Mouse (Mus musculus) kidney, adult 2 months (tissue): Measurements from ENCODE around the gene Gm28778. TPM values are rescaled to one million over a fixed set of nuclear protein-coding genes. Genes with fewer than 3 reads are reported as not detected.
"Not testable (repeated sequence)": the region's sequence is repeated elsewhere in the genome, so short reads cannot be mapped to it uniquely, and the experiment has no call there.

Source experiments
- DNase-seq: peaks from one replicate; pipeline ENCODE4 v3.0.0; 2021
- H3K27ac ChIP-seq: fragments of 200-500 bp; 2 replicates; pipeline ENCODE4 v1.5.1; 2012; ENCODE audit warnings: low read depth, low read length, control low read depth, inconsistent platforms; ENCODE audit not compliant: insufficient read depth
- H3K27me3 ChIP-seq: fragments of 200-500 bp; replicated peaks from 2 replicates; pipeline ENCODE4 v1.6.1; 2012; ENCODE audit warnings: mild to moderate bottlenecking, moderate library complexity, low read length, inconsistent platforms; ENCODE audit not compliant: control insufficient read depth, insufficient read depth
- H3K36me3 ChIP-seq: fragments of 200-500 bp; 2 replicates; pipeline ENCODE4 v1.6.1; 2012; ENCODE audit warnings: mild to moderate bottlenecking, moderate library complexity, low read length, inconsistent platforms; ENCODE audit not compliant: control insufficient read depth, insufficient read depth
- H3K4me1 ChIP-seq: fragments of 200-500 bp; 2 replicates; pipeline ENCODE4 v1.6.1; 2011; ENCODE audit warnings: low read length; ENCODE audit not compliant: control insufficient read depth, insufficient read depth
- H3K4me3 ChIP-seq: fragments of 200-500 bp; 2 replicates; pipeline ENCODE4 v1.5.1; 2011; ENCODE audit warnings: mild to moderate bottlenecking, low read depth, low read length, control low read depth; ENCODE audit not compliant: insufficient read depth
- CTCF ChIP-seq: fragments of 200-500 bp; conservative IDR thresholded peaks from 2 replicates; pipeline ENCODE4 v1.5.1; 2011; ENCODE audit warnings: low read depth, mild to moderate bottlenecking, control low read depth, low read length, moderate library complexity, mixed read lengths; ENCODE audit not compliant: insufficient read depth, insufficient read length
- POLR2A ChIP-seq: fragments of 200-500 bp; IDR thresholded peaks from one replicate; pipeline ENCODE4 v1.6.1; 2011; ENCODE audit warnings: low read depth, low read length, control low read depth
- WGBS: fragments of 180-500 bp; shearing (Covaris S2); methylation state at CpG from one replicate; pipeline ENCODE4 v1.1.7; 2018; 5-methylcytosine and 5-hydroxymethylcytosine counted together
- polyA plus RNA-seq: library from polyadenylated mRNA; depleted of rRNA; stranded (reverse); fragments of >200 nt; gene quantifications from 2 replicates; pipeline ENCODE4 v1.2.3, GENCODE M21; 2012; rRNA removed

The Gm28778 gene
- polyA plus RNA-seq: 14.9 and 22.1 TPM in 2 replicates

DNA sequence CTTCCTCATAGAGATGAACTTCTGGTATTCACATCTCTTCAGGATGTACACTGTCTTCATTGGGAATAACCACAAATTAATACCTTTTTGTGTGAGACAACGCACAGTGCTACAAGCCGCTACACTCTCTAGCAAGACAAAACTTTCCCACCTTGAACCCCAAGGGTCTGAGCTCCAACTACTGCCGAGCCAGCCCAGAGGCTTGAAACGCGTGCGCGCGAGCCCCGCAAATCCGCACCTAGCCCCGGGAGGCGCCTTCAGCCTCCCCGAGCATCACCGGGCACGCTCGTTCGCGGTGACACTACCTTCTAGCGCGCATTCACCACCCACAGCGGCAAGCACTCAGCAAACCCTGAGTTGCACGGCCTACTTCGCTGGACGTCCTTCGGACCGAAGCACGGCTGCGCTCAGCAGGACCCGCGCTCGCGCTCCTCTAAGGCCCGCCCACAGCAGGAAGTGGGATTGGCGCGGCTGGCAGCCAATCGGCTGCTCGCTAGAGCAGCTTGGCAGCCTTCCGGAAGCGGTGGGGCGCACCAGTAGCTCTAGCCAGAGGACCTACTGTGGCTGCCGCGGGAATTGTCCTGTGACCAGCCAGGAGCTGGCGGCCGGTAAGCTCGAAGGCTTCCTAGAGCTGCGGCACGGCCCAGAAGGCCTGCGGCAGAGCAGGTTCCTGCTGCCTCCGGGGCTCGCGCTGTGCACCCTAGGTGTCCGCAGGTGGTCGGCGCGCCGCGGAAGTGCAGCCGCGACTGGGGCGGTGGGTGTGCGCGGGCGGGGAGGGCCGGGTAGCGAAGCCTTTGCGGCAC, at the start of gene Gm28778, which contains the start of the genes Pms1 and Ormdl1:
Gm28778 (plus strand) TSS at position 531 of the 803 bp plus-strand sequence.
Pms1 (minus strand) TSS at position 438 of the 803 bp plus-strand sequence.
Ormdl1 (plus strand) TSS at position 515 of the 803 bp plus-strand sequence.
- DNase-seq: peak; percentile 98
- under 1% methylated on average over 66 of the region's 66 CpGs for WGBS
- no peaks in the 10 kb centered on the region for H3K27me3 ChIP-seq
- peak within 1 kb of the TSS; percentile 77 for H3K4me3 ChIP-seq
- peaks cover 1% of the 10 kb centered on the region; the same call in 1 of the 2 replicates for H3K4me1 ChIP-seq
- H3K27ac ChIP-seq: peak within 1 kb of the TSS; percentile 49
- no peaks in the 10 kb centered on the region for H3K36me3 ChIP-seq
- TF ChIP-seq POLR2A: peak; percentile 80
- TF ChIP-seq CTCF: no peak

DNA sequence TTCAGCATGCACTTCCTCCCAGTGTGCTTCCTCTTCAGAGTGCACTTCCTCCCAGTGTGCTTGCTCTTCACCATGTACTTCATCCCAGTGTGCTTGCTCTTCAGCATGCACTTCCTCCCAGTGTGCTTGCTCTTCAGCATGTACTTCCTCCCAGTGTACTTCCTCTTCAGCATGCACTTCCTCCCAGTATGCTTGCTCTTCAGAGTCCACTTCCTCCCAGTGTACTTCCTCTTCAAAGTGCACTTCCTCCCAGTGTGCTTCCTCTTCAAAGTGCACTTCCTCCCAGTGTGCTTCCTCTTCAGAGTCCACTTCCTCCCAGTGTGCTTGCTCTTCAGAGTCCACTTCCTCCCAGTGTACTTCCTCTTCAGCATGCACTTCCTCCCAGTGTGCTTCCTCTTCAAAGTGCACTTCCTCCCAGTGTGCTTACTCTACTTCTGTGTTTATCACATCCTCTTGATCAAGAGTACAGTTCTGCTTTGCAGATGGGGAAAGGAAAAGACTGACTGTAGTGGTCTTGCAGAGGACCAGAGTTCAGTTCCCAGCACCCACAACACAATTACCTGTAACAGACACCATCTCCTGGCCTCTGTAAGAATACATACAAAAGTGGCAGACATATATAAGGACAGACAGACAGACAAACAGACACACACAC, 31.8 kb upstream of the Gm28778 start:
- DNase-seq, H3K27ac ChIP-seq, H3K27me3 ChIP-seq, H3K4me1 ChIP-seq, H3K36me3 ChIP-seq, H3K4me3 ChIP-seq: not testable (repeated sequence)

DNA sequence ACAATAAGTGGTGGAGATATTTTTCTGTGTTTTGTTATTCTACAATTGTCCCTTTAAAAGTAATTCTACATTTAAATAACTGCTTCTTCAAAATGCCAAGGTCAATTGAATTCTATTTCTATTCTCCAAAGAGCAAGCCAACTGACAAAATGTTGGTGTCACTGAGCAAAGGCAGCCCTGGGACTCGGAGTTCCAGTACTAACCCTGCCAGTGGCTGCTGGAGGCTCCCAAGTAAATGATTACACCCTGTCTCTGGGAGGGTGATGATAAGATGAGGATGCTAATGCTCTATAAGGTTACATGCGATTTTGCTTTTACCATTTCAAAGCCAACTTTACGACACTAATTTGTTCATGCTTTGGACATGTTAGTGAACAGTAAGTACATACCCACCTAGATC, 27.0 kb upstream of the Gm28778 start:
- 77% methylated on average over 3 of the region's 3 CpGs for WGBS
- Histone ChIP-seq H3K4me3 (no peak overlapping the region), H3K27ac (no peak overlapping the region), H3K4me1 (peaks cover 4% of the 10 kb centered on the region; the same call in 1 of the 2 replicates), H3K27me3 (no peaks in the 10 kb centered on the region), H3K36me3 (no peaks in the 10 kb centered on the region)
- DNase-seq: no peak
- TF ChIP-seq CTCF (no peak), POLR2A (no peak)

DNA sequence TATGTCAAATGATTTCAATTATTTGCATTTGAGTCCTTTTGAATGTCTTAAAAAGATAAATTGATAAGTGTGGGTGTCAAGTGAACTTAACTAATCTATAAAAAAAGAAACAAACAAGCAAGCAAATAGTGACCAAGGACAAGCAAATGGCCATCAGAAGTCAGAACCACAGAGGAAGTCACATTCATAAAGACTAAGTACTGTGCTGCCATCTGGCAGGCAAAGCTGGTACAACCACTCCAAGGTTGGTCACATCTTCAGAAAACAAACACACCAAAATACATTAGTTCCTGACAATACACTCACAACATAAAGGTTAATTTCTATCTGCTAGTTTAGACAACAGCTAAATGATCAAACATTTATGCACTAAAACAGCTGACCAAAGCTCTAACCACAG, 24.3 kb upstream of the Gm28778 start:
- Histone ChIP-seq H3K4me1 (peaks cover 4% of the 10 kb centered on the region; the same call in 1 of the 2 replicates), H3K27me3 (no peaks in the 10 kb centered on the region), H3K36me3 (no peaks in the 10 kb centered on the region), H3K4me3 (no peak overlapping the region), H3K27ac (no peak overlapping the region)
- DNase-seq: peak; percentile 23
- TF ChIP-seq POLR2A (no peak), CTCF (peak; percentile 33)

DNA sequence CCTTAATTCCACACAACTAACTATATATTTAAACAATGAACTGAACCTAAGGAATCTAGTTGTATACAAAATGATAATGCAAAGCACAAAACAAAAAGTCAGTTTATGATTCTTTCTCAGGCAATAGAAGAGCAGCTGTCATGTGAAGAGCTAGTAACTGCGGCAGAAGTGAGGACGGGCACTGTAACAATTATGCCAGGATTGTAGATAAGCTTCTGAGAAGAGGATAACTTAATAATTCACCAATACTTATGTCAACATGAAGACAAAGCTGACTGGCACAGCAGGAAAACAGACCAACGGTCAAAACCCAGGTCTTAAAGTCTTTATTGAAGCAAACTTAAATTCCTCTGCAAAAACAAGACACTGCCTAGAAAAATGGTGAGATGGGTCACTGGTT, 5.7 kb upstream of the Gm28778 start:
- Histone ChIP-seq H3K27me3 (no peaks in the 10 kb centered on the region), H3K27ac (no peak overlapping the region; the same call in 1 of the 2 replicates), H3K4me1 (peaks cover 3% of the 10 kb centered on the region; the same call in 1 of the 2 replicates), H3K4me3 (no peak overlapping the region), H3K36me3 (no peaks in the 10 kb centered on the region)
- WGBS: 53% methylated on average over 3 of the region's 3 CpGs
- peak; percentile 30 for DNase-seq
- no peak for TF ChIP-seq CTCF
- TF ChIP-seq POLR2A: no peak

DNA sequence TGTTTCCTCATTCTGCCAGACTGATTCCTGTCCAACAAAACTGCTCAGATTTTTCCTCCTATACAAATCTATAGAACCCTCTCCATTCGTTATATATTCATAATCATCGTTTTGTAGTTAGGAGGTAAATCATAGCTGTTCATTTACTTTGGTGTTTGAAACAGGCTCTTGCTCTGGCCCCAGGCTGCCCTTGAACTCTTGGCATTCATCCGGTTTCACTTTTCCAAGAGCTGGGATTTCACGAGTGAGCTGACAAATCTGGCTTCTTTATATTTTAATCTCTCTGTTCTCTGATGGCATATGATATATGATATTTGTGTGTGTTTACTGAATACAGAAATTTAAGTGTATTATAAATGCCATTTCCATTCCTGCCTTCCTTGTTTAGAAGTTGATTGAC, 3.6 kb downstream of the Gm28778 start:
- TF ChIP-seq POLR2A: no peak
- TF ChIP-seq CTCF: no peak
- 70% methylated on average over 4 of the region's 4 CpGs for WGBS
- no peaks in the 10 kb centered on the region for H3K4me1 ChIP-seq
- no peaks in the 10 kb centered on the region for H3K36me3 ChIP-seq
- DNase-seq: no peak
- no peak overlapping the region for H3K27ac ChIP-seq
- no peak overlapping the region for H3K4me3 ChIP-seq
- no peaks in the 10 kb centered on the region for H3K27me3 ChIP-seq

DNA sequence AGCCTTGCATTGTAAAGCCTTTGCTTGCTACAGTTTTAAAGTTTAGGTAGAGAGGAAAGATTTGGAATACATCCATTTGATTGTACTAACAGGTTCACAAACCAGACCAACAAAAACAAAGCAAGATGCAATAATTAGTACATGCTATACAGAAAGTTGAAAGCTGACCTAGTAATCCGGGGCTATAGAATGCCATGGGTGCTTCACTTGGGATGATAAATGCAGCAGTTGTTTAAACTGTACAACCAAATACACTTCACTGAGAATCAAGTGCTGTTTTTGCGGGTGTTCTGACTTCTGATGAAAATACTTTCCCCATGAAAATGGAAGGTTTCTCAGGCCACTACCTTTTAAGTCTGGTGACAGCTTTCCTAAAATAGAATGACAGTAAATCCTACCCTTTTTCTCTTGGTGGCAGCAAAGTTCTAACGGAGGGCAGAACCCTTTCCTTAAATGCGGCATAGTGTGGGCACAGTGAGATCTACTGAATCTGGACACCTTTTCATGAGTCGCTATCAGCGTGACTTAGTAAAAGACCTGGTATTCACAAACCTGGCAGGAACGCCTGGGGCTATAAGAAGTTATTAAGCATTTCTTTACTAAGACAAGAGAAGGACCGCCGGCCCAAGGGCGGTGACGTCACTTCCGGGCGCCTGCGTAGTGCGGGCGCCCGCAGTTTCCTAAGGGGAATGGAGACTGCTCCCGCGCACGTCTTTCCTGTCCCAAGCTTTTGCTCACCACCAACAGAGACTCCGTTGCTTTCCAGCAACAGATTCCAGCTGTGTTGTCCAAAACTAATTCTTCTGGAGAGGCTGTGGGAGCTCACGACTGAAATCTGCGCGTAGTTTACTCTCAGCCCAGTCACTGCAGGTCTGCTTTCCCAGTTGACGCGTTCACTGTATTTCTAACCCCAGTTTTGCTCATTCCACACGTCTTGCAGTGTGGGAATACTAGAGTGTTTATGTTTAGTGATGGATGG, 16.4 kb downstream of the Gm28778 start, which contains the start of gene Osgepl1:
Osgepl1 (plus strand) TSS at position 636 of the 979 bp plus-strand sequence.
- Histone ChIP-seq H3K36me3 (no peaks in the 10 kb centered on the region; the same call in 1 of the 2 replicates), H3K4me3 (peak within 1 kb of the TSS; percentile 77), H3K4me1 (no peaks in the 10 kb centered on the region), H3K27ac (peak within 1 kb of the TSS; percentile 83), H3K27me3 (no peaks in the 10 kb centered on the region)
- WGBS: 2% methylated on average over 27 of the region's 27 CpGs
- TF ChIP-seq POLR2A (peak; percentile 22), CTCF (0 out of 2 replicates have a peak, but pooled peaks have one; percentile 5)
- peak; percentile 90 for DNase-seq
